Mouse (Mus musculus) urinary bladder, adult 2 months (tissue): ENCODE data around the gene Smim27. TPM values are rescaled to one million over a fixed set of nuclear protein-coding genes. Genes with fewer than 3 reads are reported as not detected.

Experiments used
- polyA plus RNA-seq: library from polyadenylated mRNA; depleted of rRNA; stranded (reverse); fragments of >200 nt; gene quantifications from 2 replicates; pipeline ENCODE4 v1.2.3, GENCODE M21; 2012; rRNA removed

Gene Smim27
- polyA plus RNA-seq, 1 experiment, result 19.4 TPM

Other genes starting within 250 kb of the Smim27 start
- gene Aco1, start 126.5 kb upstream of the Smim27 start, polyA plus RNA-seq, result 56.1 and 58.4 TPM in 2 replicates
- 18.4 and 24.9 TPM in 2 replicates for gene Ddx58, start 29.8 kb upstream of the Smim27 start, polyA plus RNA-seq
- 13.8 and 17.5 TPM in 2 replicates for gene Topors, start 271 bp downstream of the Smim27 start, polyA plus RNA-seq
- 137 and 152 TPM in 2 replicates for gene Ndufb6, start 9.8 kb downstream of the Smim27 start, polyA plus RNA-seq
- 0.04 and 0.07 TPM in 2 replicates for gene Tmem215, start 202.6 kb downstream of the Smim27 start, polyA plus RNA-seq